Mouse (Mus musculus) hindbrain, embryonic 10.5 days (tissue): Measurements from ENCODE around the gene Nrd1. TPM values are rescaled to one million over a fixed set of nuclear protein-coding genes. Genes with fewer than 3 reads are reported as not detected.

Experiments used
- DNase-seq: peaks from one replicate; pipeline ENCODE4 v3.0.0-alpha.2; 2017; ENCODE audit warnings: low spot score
- H3K27ac ChIP-seq: fragments of 300-500 bp; sonication (generic); 2 replicates; pipeline ENCODE4 v1.5.1; 2016; ENCODE audit warnings: mild to moderate bottlenecking, moderate library complexity
- H3K27me3 ChIP-seq: fragments of 300-500 bp; sonication (generic); 2 replicates; pipeline ENCODE4 v1.6.1; 2016; ENCODE audit warnings: mild to moderate bottlenecking; ENCODE audit not compliant: poor library complexity, insufficient read depth, severe bottlenecking
- H3K36me3 ChIP-seq: fragments of 300-500 bp; sonication (generic); 2 replicates; pipeline ENCODE4 v1.6.1; 2016; ENCODE audit warnings: mild to moderate bottlenecking, moderate library complexity
- H3K4me1 ChIP-seq: fragments of 300-500 bp; sonication (generic); replicated peaks from 2 replicates; pipeline ENCODE4 v1.6.1; 2016; ENCODE audit warnings: mild to moderate bottlenecking
- H3K4me3 ChIP-seq: fragments of 300-500 bp; sonication (generic); 2 replicates; pipeline ENCODE4 v1.5.1; 2016; ENCODE audit warnings: mild to moderate bottlenecking, moderate library complexity
- H3K9me3 ChIP-seq: fragments of 300-500 bp; sonication (generic); 2 replicates; pipeline ENCODE4 v1.6.1; 2016; ENCODE audit warnings: mild to moderate bottlenecking, moderate library complexity
- WGBS: fragments of 180-500 bp; shearing (Covaris S2); methylation state at CpG from one replicate; pipeline ENCODE4 v1.1.7; 2016; 5-methylcytosine and 5-hydroxymethylcytosine counted together
- polyA plus RNA-seq: library from polyadenylated mRNA; unstranded; fragments of >200 nt; fragmentation: Nextera tagmentation; extraction: Ambion mirVana; gene quantifications from 2 replicates; pipeline ENCODE4 v1.2.1, GENCODE M21; 2016

The Nrd1 gene
- polyA plus RNA-seq, 1 experiment from 2014 or later = 67.0 TPM

GRCm38 (mm10) chr4:108990571-108990970 is 9.9 kb upstream of the Nrd1 start:
- H3K9me3 ChIP-seq = no peaks in the 10 kb centered on the region
- 92% methylated on average over 6 of the region's 6 CpGs for WGBS
- H3K36me3 ChIP-seq = no peaks in the 10 kb centered on the region
- H3K4me1 ChIP-seq = no peaks in the 10 kb centered on the region
- no peak for DNase-seq
- H3K27me3 ChIP-seq = no peaks in the 10 kb centered on the region
- H3K4me3 ChIP-seq = no peak overlapping the region
- H3K27ac ChIP-seq = no peak overlapping the region

- Histone ChIP-seq H3K9me3 (no peaks in the 10 kb centered on the region), H3K36me3 (no peaks in the 10 kb centered on the region), H3K27me3 (no peaks in the 10 kb centered on the region), H3K4me1 (no peaks in the 10 kb centered on the region), H3K27ac (no peak overlapping the region), H3K4me3 (no peak overlapping the region)
- DNase-seq = no peak
Observed at GRCm38 (mm10) chr4:108991811-108992210, 8.6 kb upstream of the Nrd1 start.

DNA sequence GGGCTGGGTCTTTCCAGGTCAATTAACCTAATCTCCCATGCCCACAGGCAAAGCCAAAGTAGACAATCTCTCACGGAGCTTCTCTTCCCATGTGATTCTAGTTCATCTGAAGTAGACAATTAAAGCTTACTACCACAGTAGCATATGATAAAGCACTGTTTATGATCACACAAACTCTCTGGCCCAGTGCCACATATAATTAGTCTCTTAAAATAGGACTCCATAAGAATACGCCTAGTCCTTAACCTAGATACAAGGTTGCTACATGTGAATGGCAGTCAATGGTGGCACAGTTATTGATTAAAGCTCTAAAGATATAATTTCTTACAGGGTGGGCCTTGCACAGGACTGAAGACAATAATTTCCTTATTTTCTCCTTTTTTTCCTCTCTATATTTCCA is 7.5 kb upstream of the Nrd1 start:
- H3K4me3 ChIP-seq = no peak overlapping the region
- H3K9me3 ChIP-seq = no peaks in the 10 kb centered on the region
- H3K27me3 ChIP-seq = no peaks in the 10 kb centered on the region
- no peak for DNase-seq
- WGBS = 62% methylated on average over 2 of the region's 2 CpGs
- no peaks in the 10 kb centered on the region for H3K4me1 ChIP-seq
- H3K36me3 ChIP-seq = no peaks in the 10 kb centered on the region
- H3K27ac ChIP-seq = no peak overlapping the region

DNA sequence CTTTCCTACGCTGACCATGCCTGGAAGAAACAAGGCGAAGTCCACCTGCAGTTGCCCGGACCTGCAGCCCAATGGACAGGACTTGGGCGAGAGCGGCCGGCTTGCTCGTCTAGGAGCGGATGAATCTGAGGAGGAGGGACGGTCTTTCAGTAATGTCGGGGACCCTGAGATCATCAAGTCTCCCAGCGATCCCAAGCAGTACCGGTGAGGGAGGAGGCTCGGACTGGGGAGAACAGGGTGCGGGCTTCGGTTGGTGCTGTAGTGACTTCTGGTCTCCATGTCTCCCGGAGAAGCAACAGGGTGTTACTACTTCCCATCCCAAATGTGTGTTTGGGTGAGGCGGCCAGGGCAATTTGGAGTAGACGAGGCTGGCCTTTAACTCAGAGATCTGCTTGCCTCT is 506 bp downstream of the Nrd1 start:
- Histone ChIP-seq H3K27ac (peak overlapping the region; percentile 93), H3K4me1 (peaks cover 22% of the 10 kb centered on the region), H3K4me3 (peak overlapping the region; percentile 89), H3K9me3 (no peaks in the 10 kb centered on the region), H3K36me3 (peaks cover 22% of the 10 kb centered on the region), H3K27me3 (no peaks in the 10 kb centered on the region)
- no peak for DNase-seq
- WGBS = under 1% methylated on average over 18 of the region's 18 CpGs

- Histone ChIP-seq H3K36me3 (peaks cover 32% of the 10 kb centered on the region), H3K4me3 (no peak overlapping the region), H3K27ac (no peak overlapping the region), H3K9me3 (no peaks in the 10 kb centered on the region), H3K4me1 (no peaks in the 10 kb centered on the region), H3K27me3 (no peaks in the 10 kb centered on the region)
- no peak for DNase-seq
- 96% methylated on average over 1 of the region's 1 CpGs for WGBS
Observed at GRCm38 (mm10) chr4:109008046-109008445, 7.6 kb downstream of the Nrd1 start.

- no peaks in the 10 kb centered on the region for H3K9me3 ChIP-seq
- peaks cover 42% of the 10 kb centered on the region for H3K36me3 ChIP-seq
- H3K4me1 ChIP-seq = no peaks in the 10 kb centered on the region
- WGBS = 91% methylated on average over 4 of the region's 4 CpGs
- H3K27ac ChIP-seq = no peak overlapping the region
- no peak for DNase-seq
- no peak overlapping the region for H3K4me3 ChIP-seq
- no peaks in the 10 kb centered on the region for H3K27me3 ChIP-seq
Observed at GRCm38 (mm10) chr4:109014091-109014490, 13.6 kb downstream of the Nrd1 start.

- no peak for DNase-seq
- Histone ChIP-seq H3K36me3 (peaks cover 59% of the 10 kb centered on the region), H3K27me3 (no peaks in the 10 kb centered on the region), H3K9me3 (no peaks in the 10 kb centered on the region), H3K4me3 (no peak overlapping the region), H3K27ac (no peak overlapping the region), H3K4me1 (no peaks in the 10 kb centered on the region)
- WGBS = 54% methylated on average over 7 of the region's 7 CpGs
Observed at GRCm38 (mm10) chr4:109017441-109017840, 17.0 kb downstream of the Nrd1 start.

- WGBS = 79% methylated on average over 4 of the region's 4 CpGs
- Histone ChIP-seq H3K4me3 (no peak overlapping the region), H3K4me1 (no peaks in the 10 kb centered on the region), H3K9me3 (no peaks in the 10 kb centered on the region), H3K36me3 (peaks cover 55% of the 10 kb centered on the region), H3K27me3 (no peaks in the 10 kb centered on the region), H3K27ac (no peak overlapping the region)
- no peak for DNase-seq
Observed at GRCm38 (mm10) chr4:109019301-109019700, 18.8 kb downstream of the Nrd1 start.

DNA sequence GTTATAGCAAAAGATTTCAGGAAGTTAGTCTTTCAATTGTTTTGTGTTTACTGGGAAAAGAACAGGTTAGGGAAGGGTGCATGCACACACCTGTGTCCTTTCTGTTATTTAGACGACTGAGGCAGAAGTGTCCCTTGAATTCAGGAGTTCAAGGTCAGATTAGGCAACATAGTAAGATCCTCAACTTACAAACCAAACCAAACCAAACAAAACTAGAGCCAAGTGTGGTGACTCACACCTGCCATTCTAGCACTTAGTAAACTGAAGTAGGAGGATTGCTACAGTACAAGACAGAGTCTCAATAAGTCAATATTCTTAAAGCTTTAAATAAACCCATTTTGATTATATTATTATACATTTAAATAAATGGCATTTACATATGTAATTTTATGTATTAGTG is 21.5 kb downstream of the Nrd1 start:
- DNase-seq = no peak
- Histone ChIP-seq H3K27ac (no peak overlapping the region), H3K27me3 (no peaks in the 10 kb centered on the region), H3K36me3 (peaks cover 68% of the 10 kb centered on the region), H3K4me1 (no peaks in the 10 kb centered on the region), H3K4me3 (no peak overlapping the region), H3K9me3 (no peaks in the 10 kb centered on the region)
- 82% methylated on average over 1 of the region's 1 CpGs for WGBS

DNA sequence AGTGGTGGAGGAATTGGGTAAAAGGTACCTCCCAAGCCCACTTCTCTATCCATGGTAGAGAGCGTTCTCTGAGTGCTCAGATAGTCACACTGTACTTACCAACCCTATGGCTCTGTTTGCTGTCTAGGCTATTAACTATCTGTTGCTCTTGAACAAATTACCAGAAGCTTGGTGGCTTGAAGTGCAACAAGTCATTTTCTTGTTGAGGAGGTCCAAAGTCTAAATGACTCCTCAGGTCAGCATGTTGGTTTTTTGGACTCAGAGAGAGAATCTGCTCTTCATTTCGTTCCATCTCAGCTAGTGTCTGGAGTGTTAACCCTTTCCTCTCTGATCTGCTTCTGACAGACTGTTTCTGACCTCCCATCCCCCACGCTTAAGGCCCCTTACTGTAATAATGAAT is 24.6 kb downstream of the Nrd1 start:
- H3K9me3 ChIP-seq = no peaks in the 10 kb centered on the region
- no peak overlapping the region for H3K27ac ChIP-seq
- peaks cover 72% of the 10 kb centered on the region for H3K36me3 ChIP-seq
- no peak overlapping the region for H3K4me3 ChIP-seq
- WGBS = 69% methylated on average over 3 of the region's 3 CpGs
- no peaks in the 10 kb centered on the region for H3K4me1 ChIP-seq
- no peaks in the 10 kb centered on the region for H3K27me3 ChIP-seq
- no peak for DNase-seq

GRCm38 (mm10) chr4:109026543-109026942 is 26.1 kb downstream of the Nrd1 start:
- Histone ChIP-seq H3K9me3 (no peaks in the 10 kb centered on the region), H3K4me3 (no peak overlapping the region), H3K27ac (no peak overlapping the region), H3K27me3 (no peaks in the 10 kb centered on the region), H3K36me3 (peaks cover 81% of the 10 kb centered on the region), H3K4me1 (no peaks in the 10 kb centered on the region)
- 71% methylated on average over 3 of the region's 3 CpGs for WGBS
- DNase-seq = no peak

DNA sequence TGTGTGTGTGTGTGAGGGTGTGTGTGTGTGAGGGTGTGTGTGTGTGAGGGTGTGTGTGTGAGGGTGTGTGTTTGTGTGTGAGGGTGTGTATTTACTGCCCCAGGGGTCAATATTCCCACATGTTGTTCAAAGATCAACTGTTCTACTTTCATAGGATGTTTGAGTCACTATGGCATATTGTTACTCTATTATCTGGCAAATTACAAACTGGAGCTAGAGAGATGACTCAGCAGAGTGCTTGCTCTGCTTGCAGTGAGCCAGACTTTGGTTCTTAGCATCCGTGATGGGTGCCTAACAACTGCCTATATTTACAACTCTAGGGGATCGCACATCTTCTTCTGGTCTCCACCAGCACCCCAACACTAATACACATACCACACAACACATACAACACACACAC is 29.4 kb downstream of the Nrd1 start:
- no peaks in the 10 kb centered on the region for H3K27me3 ChIP-seq
- H3K4me1 ChIP-seq = no peaks in the 10 kb centered on the region
- 99% methylated on average over 2 of the region's 2 CpGs for WGBS
- peaks cover 89% of the 10 kb centered on the region for H3K36me3 ChIP-seq
- no peak for DNase-seq
- no peak overlapping the region for H3K4me3 ChIP-seq
- H3K27ac ChIP-seq = no peak overlapping the region
- no peaks in the 10 kb centered on the region for H3K9me3 ChIP-seq

- 90% methylated on average over 2 of the region's 2 CpGs for WGBS
- Histone ChIP-seq H3K4me1 (no peaks in the 10 kb centered on the region), H3K36me3 (peaks cover 86% of the 10 kb centered on the region)
Observed at GRCm38 (mm10) chr4:109030266-109030665, 29.8 kb downstream of the Nrd1 start.

GRCm38 (mm10) chr4:109036327-109036726 is 35.9 kb downstream of the Nrd1 start:
- no peak overlapping the region for H3K27ac ChIP-seq
- H3K4me3 ChIP-seq = no peak overlapping the region
- no peaks in the 10 kb centered on the region for H3K9me3 ChIP-seq
- peak; percentile 66 for DNase-seq
- H3K4me1 ChIP-seq = no peaks in the 10 kb centered on the region
- H3K36me3 ChIP-seq = peaks cover 75% of the 10 kb centered on the region
- H3K27me3 ChIP-seq = no peaks in the 10 kb centered on the region

More at GRCm38 (mm10) chr4:109030266-109030665, 29.8 kb downstream of the Nrd1 start:
- Histone ChIP-seq H3K9me3 (no peaks in the 10 kb centered on the region), H3K27me3 (no peaks in the 10 kb centered on the region), H3K27ac (no peak overlapping the region), H3K4me3 (no peak overlapping the region)
- DNase-seq = no peak
